Mouse (Mus musculus): ENCODE results near the gene Cntnap1.

Cntnap1 gene

DNA sequence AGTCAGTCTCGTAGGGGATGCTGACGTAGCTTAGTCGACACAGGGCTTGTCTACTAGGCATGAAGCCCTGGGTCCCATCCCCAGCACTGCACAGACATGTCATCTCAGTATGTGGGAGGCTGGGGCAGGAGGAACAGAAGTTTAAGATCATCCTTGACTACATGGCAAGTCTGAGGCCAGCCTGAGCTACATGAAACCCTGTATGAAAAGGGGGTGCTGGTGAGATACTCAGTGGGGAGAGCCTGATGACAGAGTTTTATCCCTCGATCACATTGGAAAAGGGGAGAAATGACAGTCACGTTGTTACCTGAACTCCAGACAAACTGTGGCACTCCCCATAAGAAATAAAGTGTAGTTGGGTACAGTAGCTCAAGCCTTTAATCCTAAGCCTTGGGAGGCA lies 17.2 kb downstream of the Cntnap1 start:
- no peak for DNase-seq

GRCm38 (mm10) chr11:101188166-101188805 lies 18.0 kb downstream of the Cntnap1 start:
- DNase-seq, result no peak

GRCm38 (mm10) chr11:101189495-101190180 lies 19.3 kb downstream of the Cntnap1 start:
- peak; percentile 67 to 84 for DNase-seq

DNA sequence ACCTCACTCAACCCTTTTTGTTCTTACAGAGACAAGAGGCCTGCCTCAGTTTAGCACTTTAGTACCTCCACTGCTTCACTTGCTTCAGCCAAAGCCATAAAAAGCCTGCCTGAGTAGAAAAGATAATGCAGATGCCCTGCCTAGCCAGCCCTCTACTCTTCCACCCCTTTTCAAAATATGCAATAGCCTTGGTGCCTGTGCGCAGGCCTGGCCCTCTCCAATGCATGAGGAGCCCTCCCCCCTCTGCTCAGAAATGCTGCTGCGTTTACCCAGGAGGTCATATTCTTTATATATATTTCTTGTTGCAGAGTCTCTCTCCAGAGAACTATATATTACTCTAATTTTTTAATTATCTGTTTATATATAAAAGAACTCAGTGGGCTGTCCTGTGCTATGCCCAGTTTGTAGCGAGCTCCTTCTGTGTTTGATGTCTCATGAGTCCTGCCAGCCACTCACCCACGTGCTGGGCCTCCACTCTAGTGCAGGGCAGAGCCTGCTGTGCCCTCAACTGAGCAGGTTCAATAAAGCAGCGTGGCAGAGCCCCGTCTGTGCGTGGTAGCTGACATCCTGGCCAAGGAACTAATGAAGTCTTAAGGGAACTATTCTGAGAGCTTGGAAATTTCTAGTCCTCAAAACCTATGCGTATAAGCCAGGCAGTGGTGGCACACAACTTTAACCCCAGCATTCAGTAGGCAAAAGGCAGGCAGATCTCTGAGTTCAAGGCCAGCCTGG lies 20.0 kb downstream of the Cntnap1 start:
- peak; percentile 4 to 41 for DNase-seq

DNA sequence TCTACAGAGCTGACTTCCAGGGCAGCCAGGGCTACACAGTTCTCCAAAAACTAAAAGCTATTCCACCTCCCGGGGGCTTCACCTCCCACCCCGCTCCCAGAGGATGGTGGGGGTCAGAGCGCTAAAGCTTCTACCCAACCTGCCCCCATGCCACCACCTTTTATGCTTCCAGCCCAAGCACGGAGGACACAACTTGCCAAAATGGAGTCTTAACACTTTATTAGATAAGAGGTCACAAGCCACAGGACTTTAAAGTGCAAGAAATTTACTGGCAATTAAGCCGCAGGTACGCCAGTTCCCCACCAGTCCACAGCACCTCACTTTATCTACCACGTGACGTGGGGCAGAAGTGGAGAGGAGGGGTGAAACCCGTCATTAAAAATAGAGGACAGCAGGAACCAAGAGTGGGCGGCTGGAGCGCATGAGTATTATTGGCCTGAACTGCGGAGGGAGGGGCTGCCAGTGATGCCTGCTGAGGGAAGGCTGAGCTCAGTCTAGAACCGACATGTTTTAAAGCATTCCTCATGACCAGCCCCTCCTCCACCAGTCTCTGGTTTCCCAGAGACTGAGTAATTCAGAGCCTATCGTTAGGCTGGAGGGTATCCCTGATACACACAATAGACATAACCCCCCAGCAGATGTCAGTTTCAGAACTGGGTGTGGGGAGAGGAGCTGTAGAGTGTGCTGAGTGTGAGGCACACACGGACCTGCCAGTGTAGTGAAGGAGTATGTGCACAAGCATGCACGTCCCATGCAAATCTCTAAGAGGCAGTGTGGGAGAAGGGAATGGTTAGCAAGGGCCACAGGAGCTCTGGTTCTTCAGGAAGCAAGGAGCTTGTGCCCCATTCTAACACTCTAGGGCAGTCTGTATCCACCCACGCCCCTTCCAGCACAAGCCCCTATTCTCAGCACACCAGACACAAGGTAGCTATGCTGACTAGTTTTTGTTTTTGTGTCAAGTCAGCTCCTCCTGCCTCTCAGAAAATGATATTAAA lies 20.9 kb downstream of the Cntnap1 start:
- DNase-seq, result peak; percentile 23 to 38

- peak in 1 of 2 experiments; percentile 3 for DNase-seq
These were observed 21.7 kb downstream of the Cntnap1 start for GRCm38 (mm10) chr11:101191919-101192470.

DNA sequence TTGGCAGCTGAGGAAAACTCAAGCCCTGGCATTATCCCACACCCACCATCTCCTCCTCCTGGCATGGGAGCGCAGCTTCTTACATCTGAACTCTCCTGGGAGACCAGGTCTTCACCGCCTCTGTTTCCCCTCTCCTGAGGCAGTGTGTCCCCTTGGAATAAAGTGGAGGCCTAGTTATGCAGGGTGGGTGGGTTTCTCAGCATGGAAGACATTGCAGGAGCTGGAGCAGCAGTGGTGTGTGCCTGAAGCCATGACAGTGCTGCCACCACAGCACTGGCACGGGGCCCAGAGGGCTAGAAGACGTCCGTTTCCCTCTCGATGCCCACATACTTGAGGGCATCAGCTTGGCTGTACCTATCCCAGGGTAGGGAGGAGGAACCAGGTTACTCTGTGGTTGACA lies 22.3 kb downstream of the Cntnap1 start:
- DNase-seq, result no peak

- no peak for DNase-seq
These were observed 22.8 kb downstream of the Cntnap1 start for GRCm38 (mm10) chr11:101193076-101193475.

GRCm38 (mm10) chr11:101194137-101194536 lies 23.8 kb downstream of the Cntnap1 start:
- DNase-seq, result peak in 1 of 2 experiments; percentile 3

GRCm38 (mm10) chr11:101194643-101195042 lies 24.3 kb downstream of the Cntnap1 start:
- no peak for DNase-seq

- no peak for DNase-seq
These were observed 24.8 kb downstream of the Cntnap1 start for GRCm38 (mm10) chr11:101195101-101195500.

- peak in 1 of 2 experiments; percentile 3 for DNase-seq
These were observed 25.2 kb downstream of the Cntnap1 start for GRCm38 (mm10) chr11:101195571-101195970.

DNA sequence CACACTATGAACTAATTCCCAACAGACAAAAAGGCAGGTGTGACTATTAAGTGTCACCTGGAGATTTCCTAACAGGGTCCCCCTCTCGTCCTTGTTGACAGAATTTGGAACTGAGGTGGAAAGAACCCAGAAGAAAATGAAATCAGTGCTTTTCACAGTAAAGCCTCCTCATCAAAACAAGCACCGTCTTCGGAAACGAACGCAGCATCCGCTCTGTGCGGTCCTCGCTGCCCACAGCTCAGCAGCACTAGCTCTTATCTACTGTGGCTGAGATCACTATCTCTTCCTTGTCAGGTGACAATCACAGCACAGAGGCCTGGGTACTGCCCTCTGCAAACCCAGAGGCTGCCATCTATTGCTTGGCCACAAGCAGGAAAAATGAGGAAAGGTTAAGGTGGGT lies 25.9 kb downstream of the Cntnap1 start:
- DNase-seq, result peak in 1 of 2 experiments; percentile 3

DNA sequence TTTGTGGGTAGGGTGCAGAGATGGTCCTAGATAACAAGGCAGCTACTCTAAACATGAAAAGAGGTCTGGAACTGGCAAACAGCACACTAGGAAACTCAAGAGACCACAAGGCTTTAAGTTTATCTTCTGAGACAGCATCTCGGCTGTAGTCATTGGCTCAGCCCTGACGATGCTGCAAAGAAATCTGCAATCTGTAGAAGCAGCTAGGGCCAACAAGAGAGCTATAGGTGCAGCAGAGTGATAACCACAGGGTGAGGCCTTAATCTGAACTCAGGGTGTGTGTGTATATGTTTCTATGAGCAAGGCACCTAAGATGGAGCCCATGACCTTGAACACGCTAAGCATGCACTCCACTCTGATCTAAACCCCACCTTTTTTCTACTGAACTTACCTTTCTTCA lies 29.2 kb downstream of the Cntnap1 start:
- no peak for DNase-seq

GRCm38 (mm10) chr11:101200986-101201385 lies 30.7 kb downstream of the Cntnap1 start:
- DNase-seq, result peak in 1 of 2 experiments; percentile 35

DNA sequence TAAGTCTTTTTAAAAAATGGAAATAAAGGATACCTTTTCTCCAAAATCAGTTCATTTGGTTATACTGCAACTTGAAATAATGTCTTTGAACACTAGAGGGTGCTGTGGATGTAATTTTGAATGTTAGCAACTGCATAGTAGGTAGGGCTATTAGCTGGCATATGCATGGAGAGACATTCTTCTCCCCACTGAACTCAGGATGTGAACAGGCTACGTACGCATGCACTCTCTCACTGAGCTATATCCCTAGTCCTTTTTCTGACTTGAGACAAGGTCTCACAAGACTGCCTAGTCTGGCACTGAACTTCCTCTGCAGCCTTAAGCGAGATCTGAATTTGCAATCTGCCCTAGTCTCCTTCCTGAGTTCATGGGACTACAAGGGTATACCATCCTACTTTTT lies 41.6 kb downstream of the Cntnap1 start:
- peak in 1 of 2 experiments; percentile 29 for DNase-seq

- DNase-seq, result no peak
These were observed 46.6 kb downstream of the Cntnap1 start for GRCm38 (mm10) chr11:101216936-101217335.

DNA sequence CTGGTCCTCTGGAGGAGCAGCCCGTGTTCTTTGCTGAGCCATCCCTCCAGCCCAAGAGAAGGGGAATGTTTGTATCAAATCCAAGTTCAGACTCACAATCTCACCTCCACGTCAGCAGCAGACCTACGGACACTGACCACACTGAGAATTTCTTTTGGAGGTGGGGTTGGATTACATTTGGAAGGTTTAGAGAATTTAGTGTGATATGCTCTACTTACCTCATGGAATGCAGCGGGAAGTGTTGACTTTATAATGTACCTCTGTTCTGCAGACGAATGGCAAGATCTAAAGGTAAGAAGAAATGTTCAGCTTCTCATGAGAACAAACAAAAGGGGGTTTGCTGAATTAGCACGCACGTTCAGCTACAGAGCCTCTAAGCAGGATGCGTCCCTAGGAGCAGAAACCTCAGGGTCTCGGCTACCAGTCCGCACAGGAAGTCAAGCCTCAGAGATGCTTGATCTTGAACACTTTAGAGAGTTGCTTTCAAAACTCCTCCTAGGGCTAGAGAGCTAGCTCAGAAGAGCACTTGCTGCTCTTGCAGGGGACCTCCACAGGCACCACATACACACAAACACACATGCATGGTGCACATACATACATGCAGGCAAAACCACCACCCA lies 48.2 kb downstream of the Cntnap1 start:
- DNase-seq, result no peak

DNA sequence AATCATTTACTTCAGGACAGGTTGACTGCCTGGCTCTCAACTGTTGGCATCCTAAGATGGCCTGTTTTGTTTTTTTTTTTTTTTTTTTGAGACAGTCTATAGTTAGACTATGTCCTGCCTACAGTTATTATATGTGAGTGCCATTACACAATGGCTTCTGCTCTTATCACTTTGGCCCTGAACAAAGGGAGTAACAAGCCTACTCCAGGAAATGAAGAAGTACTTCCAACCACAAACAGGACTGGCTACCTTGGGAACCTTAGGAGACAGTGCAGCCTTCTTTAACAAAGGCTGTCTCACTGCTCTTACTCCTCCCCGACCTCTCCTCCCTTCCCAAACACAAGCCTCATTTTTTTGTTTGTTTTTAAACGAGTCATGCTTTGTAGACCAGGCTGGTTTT lies 50.5 kb downstream of the Cntnap1 start:
- DNase-seq, result no peak

DNA sequence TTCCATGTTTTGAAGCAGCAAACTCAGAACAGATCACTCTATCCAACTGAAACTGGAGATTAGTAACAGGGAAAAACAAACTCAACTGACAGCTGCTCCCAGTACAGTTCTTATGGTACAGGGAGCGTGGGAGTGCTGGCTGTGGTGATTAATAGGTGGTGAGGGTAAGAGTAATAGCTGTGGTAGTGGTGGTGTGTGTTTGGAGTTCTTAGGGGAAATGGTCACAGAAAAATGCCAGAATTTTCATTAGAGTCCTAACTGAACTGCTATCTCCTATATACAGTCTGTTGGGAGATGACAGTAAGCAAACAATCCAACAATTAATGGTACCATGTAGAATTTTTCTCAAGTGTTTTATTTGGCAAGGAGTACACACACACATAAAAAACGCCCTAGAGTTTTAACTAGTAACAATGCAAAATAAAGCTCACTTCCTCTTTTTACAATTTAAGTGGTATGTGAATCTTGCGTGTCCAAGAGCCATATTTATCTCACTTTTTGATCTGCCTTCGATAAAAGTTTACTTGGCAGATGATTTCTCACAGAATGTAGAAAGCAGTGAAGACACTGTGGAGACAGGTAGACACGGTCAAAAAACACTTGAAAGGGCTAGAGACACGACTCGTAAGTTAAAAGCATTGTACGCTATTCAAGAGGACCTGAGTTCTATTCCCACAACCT lies 51.1 kb downstream of the Cntnap1 start:
- DNase-seq, result no peak

DNA sequence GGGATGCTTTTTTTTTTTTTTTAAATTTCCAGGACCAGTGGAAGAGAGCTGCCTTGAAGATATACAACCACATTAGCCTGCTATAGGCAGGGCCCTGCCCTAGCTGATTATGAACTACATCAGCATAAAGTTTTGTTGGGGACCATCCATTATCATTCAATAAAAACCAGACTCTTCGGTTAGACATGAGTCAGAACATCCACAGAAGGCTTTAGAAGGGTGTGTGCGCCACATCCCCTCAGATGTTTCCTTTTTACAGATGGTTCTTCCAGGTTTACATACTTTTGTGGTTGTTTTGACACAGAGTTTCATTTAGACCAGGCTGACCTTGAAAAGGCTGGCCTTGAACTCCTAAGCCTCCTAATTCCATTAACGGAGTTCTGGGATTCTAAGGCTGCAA lies 54.0 kb downstream of the Cntnap1 start:
- no peak for DNase-seq

Measured in lung, postnatal 4 days (tissue).